Mouse (Mus musculus) liver, adult 2 months (tissue): ENCODE results near the gene Gm33543. TPM values are rescaled to one million over a fixed set of nuclear protein-coding genes. Genes with fewer than 3 reads are reported as not detected.

Experiments used
- DNase-seq: peaks from one replicate; pipeline ENCODE4 v3.0.0-alpha.2; 2011; ENCODE audit warnings: low read depth, low spot score; ENCODE audit errors: extremely low read depth
- H3K27ac ChIP-seq: fragments of 200-500 bp; replicated peaks from 2 replicates; pipeline ENCODE4 v1.5.1; 2012; ENCODE audit warnings: low read depth, mild to moderate bottlenecking, control low read depth, inconsistent platforms, low read length; ENCODE audit not compliant: insufficient read depth
- H3K27me3 ChIP-seq: fragments of 200-500 bp; 2 replicates; pipeline ENCODE4 v1.6.1; 2012; ENCODE audit warnings: mild to moderate bottlenecking, moderate library complexity, low read length, inconsistent platforms; ENCODE audit not compliant: control insufficient read depth, insufficient read depth
- H3K36me3 ChIP-seq: fragments of 200-500 bp; 2 replicates; pipeline ENCODE4 v1.6.1; 2012; ENCODE audit warnings: low read length, inconsistent platforms; ENCODE audit not compliant: control insufficient read depth, insufficient read depth
- H3K4me1 ChIP-seq: fragments of 200-500 bp; 2 replicates; pipeline ENCODE4 v1.6.1; 2011; ENCODE audit warnings: low read length; ENCODE audit not compliant: control insufficient read depth, insufficient read depth
- H3K4me3 ChIP-seq: fragments of 200-500 bp; 2 replicates; pipeline ENCODE4 v1.5.1; 2011; ENCODE audit warnings: low read depth, mild to moderate bottlenecking, control low read depth, low read length, moderate library complexity; ENCODE audit not compliant: insufficient read depth
- H3K79me2 ChIP-seq: fragments of 200-500 bp; 2 replicates; pipeline ENCODE4 v1.6.1; 2012; ENCODE audit warnings: inconsistent platforms, mild to moderate bottlenecking, low read length, moderate library complexity; ENCODE audit not compliant: control insufficient read depth, insufficient read depth
- H3K9ac ChIP-seq: fragments of 200-500 bp; 2 replicates; pipeline ENCODE4 v1.6.1; 2012; ENCODE audit warnings: low read depth, mild to moderate bottlenecking, control low read depth, inconsistent platforms, low read length
- CTCF ChIP-seq: fragments of 200-500 bp; IDR thresholded peaks from 2 replicates; pipeline ENCODE4 v1.5.1; 2011; ENCODE audit warnings: low read depth, low read length, control low read depth
- POLR2A ChIP-seq: fragments of 200-500 bp; IDR thresholded peaks from 2 replicates; pipeline ENCODE4 v1.6.1; 2011; ENCODE audit warnings: low read length, control low read depth; ENCODE audit not compliant: insufficient read depth; ENCODE audit errors: extremely low read depth
- WGBS: fragments of 180-500 bp; shearing (Covaris S2); methylation state at CpG from one replicate; pipeline ENCODE4 v1.1.7; 2018; 5-methylcytosine and 5-hydroxymethylcytosine counted together
- polyA plus RNA-seq: library from polyadenylated mRNA; depleted of rRNA; stranded (reverse); fragments of >200 nt; gene quantifications from 2 replicates; pipeline ENCODE4 v1.2.3, GENCODE M21; 2012
- total RNA-seq: library from RNA; depleted of rRNA; stranded (reverse); fragments of >200 nt; gene quantifications from 2 replicates; pipeline ENCODE4 v1.2.3, GENCODE M21; 2014

Gm33543 gene
- total and polyA plus RNA-seq, 2 experiments, result 7.3 to 24.2 TPM

DNA sequence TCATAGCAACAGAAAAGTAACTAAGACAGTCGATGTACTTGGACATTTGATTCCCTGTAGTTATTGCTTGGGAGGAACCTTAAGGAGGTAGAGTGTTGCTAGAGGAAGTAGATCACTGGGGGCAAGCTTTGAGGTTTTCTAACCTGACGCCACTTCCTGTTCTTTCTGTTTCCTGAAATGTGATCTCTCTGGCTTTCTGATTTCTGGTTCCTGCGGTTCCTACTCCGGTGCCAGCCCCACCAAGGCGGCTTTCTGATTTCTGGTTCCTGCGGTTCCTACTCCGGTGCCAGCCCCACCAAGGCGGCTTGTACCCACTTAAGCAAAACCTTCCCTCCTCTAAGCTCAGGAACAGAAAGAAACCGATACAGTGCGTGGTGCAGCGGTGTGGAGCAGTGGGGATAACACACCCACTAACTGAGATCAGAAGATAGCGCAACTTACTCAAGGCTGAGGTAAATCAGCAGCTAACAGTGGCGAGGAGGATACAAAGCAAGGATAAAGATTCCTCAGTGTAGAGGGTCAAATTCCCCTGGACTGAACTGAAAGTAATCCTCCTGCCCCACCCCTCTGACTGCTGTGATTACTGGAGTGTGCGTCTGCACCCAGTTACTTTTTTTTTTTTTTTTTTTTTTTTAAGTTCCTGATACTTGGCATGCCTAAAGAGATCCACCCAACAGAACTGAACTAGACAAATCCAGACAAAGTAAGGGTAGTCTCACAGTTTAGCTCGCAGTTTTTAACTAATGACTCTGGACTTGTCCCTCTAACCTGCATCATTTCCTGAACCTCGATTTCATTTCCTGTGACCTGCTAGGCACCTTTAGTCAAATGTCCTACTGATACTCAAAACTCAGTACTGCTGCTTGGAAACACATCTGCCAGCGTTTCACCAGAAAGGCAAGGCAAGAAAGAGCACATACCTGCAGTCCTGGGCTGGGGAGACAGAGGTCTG lies 37.5 kb upstream of the Gm33543 start:
- TF ChIP-seq CTCF, result no peak
- TF ChIP-seq POLR2A, result no peak
- no peak for DNase-seq
- Histone ChIP-seq H3K4me1 (no peaks in the 10 kb centered on the region), H3K36me3 (no peaks in the 10 kb centered on the region), H3K9ac (no peak overlapping the region), H3K79me2 (no peaks in the 10 kb centered on the region), H3K27me3 (no peaks in the 10 kb centered on the region), H3K27ac (no peak overlapping the region), H3K4me3 (0 out of 2 replicates have a peak overlapping the region, but pooled peaks have one; percentile 4)
- 90% methylated on average over 17 of the region's 17 CpGs for WGBS

DNA sequence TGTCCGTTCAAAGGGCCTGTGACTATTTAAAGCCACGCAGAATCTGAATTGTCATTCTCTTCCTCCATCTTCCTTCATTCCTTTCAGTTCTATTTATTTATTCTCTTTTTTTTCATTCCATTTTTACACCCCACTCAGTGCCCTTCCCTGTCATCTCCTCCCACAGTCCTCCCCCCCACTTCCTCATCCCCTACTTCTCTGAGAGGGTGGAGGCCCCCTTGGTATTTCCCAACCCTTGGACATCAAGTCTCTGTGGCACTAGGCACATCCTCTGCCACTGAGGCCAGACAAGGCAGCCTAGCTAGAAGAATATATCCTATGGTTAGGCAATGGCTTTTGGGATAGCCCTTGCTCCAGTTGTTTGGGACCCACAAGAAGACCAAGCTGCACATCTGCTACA lies 28.1 kb upstream of the Gm33543 start:
- Histone ChIP-seq H3K4me3 (no peak overlapping the region), H3K79me2 (no peaks in the 10 kb centered on the region), H3K27ac (no peak overlapping the region), H3K36me3 (no peaks in the 10 kb centered on the region), H3K9ac (no peak overlapping the region), H3K27me3 (no peaks in the 10 kb centered on the region), H3K4me1 (no peaks in the 10 kb centered on the region)
- DNase-seq, result no peak
- WGBS, result 90% methylated on average over 2 of the region's 2 CpGs
- TF ChIP-seq CTCF, result no peak
- TF ChIP-seq POLR2A, result no peak

DNA sequence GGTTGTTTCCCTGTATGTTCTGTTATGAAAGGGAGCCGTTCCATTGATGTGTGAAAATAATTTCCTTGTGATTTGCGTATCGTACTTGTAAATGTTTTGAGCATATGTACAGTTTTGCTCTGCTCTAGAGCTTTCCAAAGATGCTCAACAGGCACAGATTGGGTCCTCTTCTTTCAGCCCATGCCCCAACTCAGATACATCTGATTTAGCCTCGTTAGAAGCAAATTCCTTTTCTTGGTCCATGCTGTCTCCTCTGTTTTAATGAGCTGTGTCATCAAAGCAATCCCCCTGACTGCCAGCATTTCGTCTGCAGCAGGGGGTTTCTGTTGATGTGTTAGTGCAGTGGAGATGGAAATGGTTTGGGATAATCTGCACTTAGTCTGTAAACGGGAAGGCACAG lies 25.6 kb upstream of the Gm33543 start:
- H3K79me2 ChIP-seq, result no peaks in the 10 kb centered on the region
- no peaks in the 10 kb centered on the region for H3K36me3 ChIP-seq
- TF ChIP-seq POLR2A, result no peak
- no peak for TF ChIP-seq CTCF
- 84% methylated on average over 6 of the region's 6 CpGs for WGBS
- H3K27me3 ChIP-seq, result no peaks in the 10 kb centered on the region
- no peak for DNase-seq
- H3K4me3 ChIP-seq, result no peak overlapping the region
- no peaks in the 10 kb centered on the region; the same call in 1 of the 2 replicates for H3K4me1 ChIP-seq
- H3K9ac ChIP-seq, result no peak overlapping the region
- no peak overlapping the region for H3K27ac ChIP-seq

DNA sequence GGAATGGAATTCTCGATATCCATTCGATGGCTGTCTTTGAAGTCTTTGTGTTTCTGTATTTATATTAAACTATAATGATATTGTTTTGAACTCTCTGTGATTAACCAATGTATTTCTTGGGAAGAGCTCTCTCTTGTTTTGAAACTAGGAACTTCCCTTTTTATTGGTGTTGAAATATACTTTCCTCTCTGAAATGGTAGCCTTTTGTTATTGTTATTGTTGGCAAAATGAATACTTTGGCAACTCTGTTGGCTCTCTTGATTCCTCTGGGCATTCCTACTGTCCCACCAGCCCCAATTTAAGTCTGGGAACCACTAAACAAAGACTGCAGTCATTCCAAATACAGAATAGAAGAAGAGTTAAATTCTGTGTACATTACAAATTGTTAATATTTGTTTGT lies 24.9 kb upstream of the Gm33543 start:
- DNase-seq, result no peak
- Histone ChIP-seq H3K36me3 (no peaks in the 10 kb centered on the region), H3K27ac (no peak overlapping the region), H3K9ac (no peak overlapping the region), H3K27me3 (no peaks in the 10 kb centered on the region), H3K4me1 (no peaks in the 10 kb centered on the region; the same call in 1 of the 2 replicates), H3K4me3 (no peak overlapping the region), H3K79me2 (no peaks in the 10 kb centered on the region)
- no peak for TF ChIP-seq CTCF
- no peak for TF ChIP-seq POLR2A
- 94% methylated on average over 2 of the region's 2 CpGs for WGBS

DNA sequence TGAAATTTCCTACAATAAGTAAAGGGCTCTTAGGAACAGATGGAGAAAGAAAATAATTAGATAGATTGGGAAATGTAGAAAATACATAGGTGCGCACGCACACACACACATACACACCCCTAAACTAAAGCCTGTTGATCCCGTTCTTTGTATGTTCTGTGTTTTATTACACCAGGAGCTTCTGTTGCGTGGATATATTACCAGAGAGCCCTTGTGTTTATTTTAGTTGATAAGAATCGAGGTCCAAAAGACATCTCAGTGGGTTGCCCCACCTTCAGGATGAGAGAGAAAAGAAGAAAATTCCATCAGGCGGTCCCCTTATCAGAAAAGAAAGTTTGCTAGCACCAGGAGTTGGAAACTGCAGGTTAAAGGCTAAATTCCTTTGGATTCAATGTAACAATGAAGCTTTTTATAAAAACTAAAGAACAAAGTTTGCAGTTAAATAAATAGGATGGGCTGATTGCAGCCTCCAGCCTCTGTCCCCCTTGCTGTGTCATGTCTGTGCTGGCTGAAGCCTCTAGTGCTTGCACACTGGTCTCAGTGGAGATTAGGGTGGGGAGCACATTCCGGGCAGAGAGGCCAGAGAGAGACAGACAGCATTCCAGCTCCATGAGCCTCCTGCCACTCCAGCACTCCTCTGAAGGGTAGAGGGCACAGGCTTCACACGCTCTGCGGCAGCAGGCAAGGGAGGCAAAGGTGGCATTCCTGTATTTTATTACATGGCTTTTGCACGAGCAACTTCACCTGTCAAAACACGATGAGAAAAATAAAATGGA lies 21.8 kb upstream of the Gm33543 start:
- WGBS, result 69% methylated on average over 11 of the region's 11 CpGs
- no peak overlapping the region for H3K27ac ChIP-seq
- no peak for DNase-seq

More for the DNA sequence above, 21.8 kb upstream of the Gm33543 start:
- no peak overlapping the region for H3K4me3 ChIP-seq
- TF ChIP-seq POLR2A, result no peak
- no peak for TF ChIP-seq CTCF
- H3K4me1 ChIP-seq, result no peaks in the 10 kb centered on the region; the same call in 1 of the 2 replicates
- H3K79me2 ChIP-seq, result no peaks in the 10 kb centered on the region
- no peaks in the 10 kb centered on the region for H3K36me3 ChIP-seq
- no peaks in the 10 kb centered on the region for H3K27me3 ChIP-seq
- H3K9ac ChIP-seq, result no peak overlapping the region
